Mouse (Mus musculus) thymus, postnatal 10 days (tissue): ENCODE measurements around the gene Abl1.

ENCODE experiments used
- DNase-seq, 2 experiments: peaks; one replicate each; pipeline ENCODE4 v3.0.0; 2021; ENCODE audit warnings: low spot score in 2 of 2

The Abl1 gene

GRCm38 (mm10) chr2:31742134-31742533 is 54.0 kb downstream of the Abl1 start:
- DNase-seq, result no peak

GRCm38 (mm10) chr2:31745741-31746243 is 57.6 kb downstream of the Abl1 start:
- DNase-seq, result no peak

DNA sequence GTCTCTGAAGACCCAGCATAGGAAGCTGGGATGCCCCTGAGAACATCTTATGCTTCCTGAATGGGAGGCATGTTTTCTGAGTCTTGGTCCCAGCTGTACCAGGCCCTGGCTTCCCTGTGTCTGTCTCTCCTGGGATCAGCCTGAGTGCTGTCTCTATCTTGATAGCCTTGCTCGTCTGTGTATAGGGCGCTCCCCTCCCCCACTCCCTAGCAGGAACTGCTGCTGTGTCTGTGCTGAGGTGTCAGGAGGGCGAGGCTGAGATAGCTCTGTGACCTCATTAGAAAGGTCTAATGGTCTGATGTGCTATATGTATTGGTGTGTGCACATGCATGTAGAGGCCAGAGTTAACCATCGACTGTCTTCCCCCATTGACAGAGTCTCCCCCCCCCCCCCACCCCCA is 58.7 kb downstream of the Abl1 start:
- no peak for DNase-seq

GRCm38 (mm10) chr2:31749046-31749709 is 61.0 kb downstream of the Abl1 start:
- DNase-seq, result no peak

DNA sequence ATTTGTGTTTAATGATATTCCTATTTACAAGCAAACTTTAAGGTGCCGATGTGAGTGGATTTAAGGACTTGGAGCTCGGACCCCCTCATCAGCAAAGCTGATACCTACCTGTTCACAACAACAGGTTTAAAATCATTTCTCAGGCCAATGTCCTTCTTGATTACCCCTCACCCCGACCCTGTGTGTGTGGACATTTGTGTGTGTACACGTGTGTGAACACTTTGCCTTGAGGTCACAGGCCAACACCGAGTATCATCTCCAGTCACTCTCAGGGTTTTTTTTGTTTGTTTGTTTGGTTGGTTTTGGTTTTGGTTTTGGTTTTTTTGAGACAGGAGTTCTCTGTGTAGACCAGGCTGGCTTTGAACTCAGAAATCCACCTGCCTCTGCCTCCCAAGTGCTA is 62.0 kb downstream of the Abl1 start:
- DNase-seq, result no peak

DNA sequence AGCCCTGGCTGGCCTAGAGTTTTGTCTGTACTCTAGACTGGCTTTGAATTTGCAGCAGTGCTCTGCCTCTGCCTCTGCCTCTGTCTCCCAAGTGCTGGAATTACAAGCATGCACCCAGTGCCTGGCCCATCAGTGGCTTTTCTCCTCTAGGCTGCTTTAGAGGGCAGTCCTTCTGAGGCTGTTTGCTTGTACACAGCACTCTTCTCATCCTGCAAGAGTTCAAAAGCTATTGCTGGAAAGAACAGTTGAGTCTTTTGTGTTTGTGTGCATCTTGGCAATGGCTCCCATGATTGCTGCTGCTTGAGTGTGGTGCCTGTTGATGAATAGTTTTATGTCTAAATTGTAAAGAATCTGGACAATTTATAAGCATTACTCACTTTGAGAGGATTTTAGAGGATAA is 69.3 kb downstream of the Abl1 start:
- DNase-seq, result no peak

GRCm38 (mm10) chr2:31758966-31759365 is 70.8 kb downstream of the Abl1 start:
- DNase-seq, result no peak

DNA sequence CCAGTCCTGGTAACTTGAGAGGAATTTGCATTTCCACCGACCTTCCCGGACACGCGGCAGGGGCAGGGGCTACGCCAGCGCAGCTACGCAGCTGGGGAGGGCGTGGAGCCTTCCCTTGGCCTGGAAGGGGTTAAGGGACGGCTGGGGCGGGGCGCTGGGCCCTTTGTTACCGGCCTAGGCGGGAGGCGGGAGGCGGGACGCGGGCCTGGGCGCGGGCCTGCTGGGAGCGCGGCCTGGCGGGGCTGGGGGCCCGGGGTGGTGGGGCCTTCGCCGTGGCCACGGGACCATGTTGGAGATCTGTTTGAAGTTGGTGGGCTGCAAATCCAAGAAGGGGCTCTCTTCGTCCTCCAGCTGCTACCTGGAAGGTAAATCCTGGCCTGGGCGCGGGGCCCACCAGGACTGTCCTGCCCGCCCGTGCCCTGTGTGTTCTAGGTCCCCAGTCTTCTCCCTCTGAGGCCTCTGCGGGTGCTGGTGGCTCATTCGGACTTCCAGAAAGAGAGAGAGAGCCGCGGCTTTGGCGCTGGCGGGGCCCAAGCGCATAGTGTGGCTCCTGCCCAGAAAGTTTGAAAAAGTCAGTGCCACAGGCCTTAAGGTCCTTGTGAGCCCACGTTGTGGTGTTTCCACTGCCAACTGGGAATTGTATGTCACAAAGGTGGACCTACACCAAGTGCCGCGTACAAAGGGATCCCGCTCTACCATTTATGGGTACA is 71.7 kb downstream of the Abl1 start:
- peak; percentile 70 to 79 for DNase-seq

- no peak for DNase-seq
Observed at GRCm38 (mm10) chr2:31760486-31760885, 72.3 kb downstream of the Abl1 start.

GRCm38 (mm10) chr2:31761115-31761531 is 72.9 kb downstream of the Abl1 start:
- DNase-seq, result no peak

DNA sequence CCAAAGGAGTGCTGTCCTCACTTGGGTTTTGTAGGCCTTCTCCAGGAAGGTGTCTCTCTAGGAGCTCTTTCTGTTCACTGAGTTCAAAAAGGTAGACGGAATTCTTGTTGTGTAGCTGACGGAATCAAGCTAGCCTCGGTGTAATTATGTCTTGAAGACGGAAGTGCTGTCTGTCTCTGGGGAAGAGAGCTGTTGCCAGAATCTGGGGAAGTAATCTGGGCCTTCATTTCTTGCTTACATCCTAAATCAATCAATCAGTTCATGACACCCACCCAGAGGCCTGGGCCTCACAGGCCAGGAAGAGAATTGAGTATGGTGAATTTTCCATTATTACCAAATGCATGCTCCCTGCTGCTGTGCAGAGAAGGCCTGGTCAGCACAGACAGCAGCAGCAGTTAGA is 73.4 kb downstream of the Abl1 start:
- no peak for DNase-seq

GRCm38 (mm10) chr2:31762155-31762554 is 74.0 kb downstream of the Abl1 start:
- DNase-seq, result no peak

- no peak for DNase-seq
Observed at GRCm38 (mm10) chr2:31762853-31763252, 74.7 kb downstream of the Abl1 start.

DNA sequence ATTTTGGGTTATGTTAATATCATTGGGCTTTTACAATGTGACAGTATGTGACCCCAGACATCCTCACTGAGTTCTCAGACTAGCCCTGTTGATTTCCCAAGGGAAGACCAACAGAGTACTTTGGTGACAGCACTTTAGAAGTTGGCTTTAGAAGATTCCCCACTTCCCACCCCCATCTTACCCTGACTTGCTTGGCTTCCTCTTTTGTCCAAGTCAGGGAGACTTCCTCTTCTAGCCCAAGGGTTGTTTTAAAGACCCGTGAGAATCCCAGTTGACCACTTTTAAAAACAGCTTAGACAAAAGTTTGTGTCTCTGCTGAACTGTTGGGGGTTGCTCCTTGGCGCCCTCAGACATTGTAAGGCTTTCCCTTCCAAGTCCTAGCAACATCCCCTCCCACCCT is 75.1 kb downstream of the Abl1 start:
- DNase-seq, result no peak

GRCm38 (mm10) chr2:31767104-31767503 is 78.9 kb downstream of the Abl1 start:
- DNase-seq, result no peak

- no peak for DNase-seq
Observed at GRCm38 (mm10) chr2:31767815-31768214, 79.6 kb downstream of the Abl1 start.

- DNase-seq, result no peak
Observed at GRCm38 (mm10) chr2:31769115-31769514, 80.9 kb downstream of the Abl1 start.

GRCm38 (mm10) chr2:31769631-31770111 is 81.5 kb downstream of the Abl1 start:
- DNase-seq, result no peak

GRCm38 (mm10) chr2:31770781-31771441 is 82.7 kb downstream of the Abl1 start:
- peak; percentile 39 to 47 for DNase-seq

DNA sequence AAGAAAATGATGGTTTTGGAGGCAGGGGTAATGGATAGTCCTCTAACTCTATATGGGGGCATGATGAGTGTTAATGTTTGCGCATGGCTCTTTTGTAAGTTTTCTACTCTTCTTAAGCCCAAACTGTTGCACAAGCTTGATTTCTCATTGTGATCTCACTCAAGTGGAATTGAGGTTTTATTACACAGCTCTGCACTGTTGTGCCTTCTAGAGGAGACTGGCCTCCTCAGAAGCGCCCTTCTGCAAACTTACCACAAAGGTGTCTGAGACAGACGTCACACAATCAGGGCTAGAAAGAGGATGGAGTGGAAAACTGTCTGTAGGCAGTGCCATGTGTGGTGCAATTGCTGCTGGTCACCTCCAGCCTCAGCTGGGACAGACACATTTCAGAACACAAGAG is 88.3 kb downstream of the Abl1 start:
- DNase-seq, result no peak

- DNase-seq, result no peak
Observed at GRCm38 (mm10) chr2:31779258-31779657, 91.1 kb downstream of the Abl1 start.

GRCm38 (mm10) chr2:31782958-31783602 is 94.9 kb downstream of the Abl1 start:
- no peak for DNase-seq
